Mouse (Mus musculus) ovary, adult 18-20 months (tissue): ENCODE results near the gene Glb1l3.
"Not testable (repeated sequence)": the region's sequence is repeated elsewhere in the genome, so short reads cannot be mapped to it uniquely, and the experiment has no call there.

ENCODE experiments used
- DNase-seq: peaks from one replicate; pipeline ENCODE4 v3.0.0; 2022; ENCODE audit warnings: low spot score, mixed read lengths

Gene Glb1l3

DNA sequence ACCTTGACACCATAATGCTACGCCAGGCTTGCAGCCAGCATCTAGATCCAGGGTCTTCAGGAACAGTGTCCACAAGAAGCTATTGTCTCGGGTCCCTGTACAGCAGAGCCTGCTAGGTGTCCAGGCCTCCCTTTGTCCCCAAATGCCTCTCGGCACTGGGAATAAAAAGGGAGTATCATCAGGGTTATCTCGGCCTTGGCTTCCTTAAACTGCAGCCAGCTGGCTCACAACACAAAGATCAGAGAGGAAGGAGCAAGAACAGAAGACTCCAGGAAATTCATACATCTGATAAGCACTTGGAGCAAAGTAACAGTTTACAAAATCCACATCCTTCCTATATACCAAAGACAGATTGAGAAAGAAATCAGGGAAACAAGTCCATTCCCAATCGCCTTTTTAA, at the start of gene Glb1l3:
Glb1l3 (minus strand) TSS at position 140 of the 400 bp plus-strand sequence.
- peak; percentile 6 for DNase-seq

DNA sequence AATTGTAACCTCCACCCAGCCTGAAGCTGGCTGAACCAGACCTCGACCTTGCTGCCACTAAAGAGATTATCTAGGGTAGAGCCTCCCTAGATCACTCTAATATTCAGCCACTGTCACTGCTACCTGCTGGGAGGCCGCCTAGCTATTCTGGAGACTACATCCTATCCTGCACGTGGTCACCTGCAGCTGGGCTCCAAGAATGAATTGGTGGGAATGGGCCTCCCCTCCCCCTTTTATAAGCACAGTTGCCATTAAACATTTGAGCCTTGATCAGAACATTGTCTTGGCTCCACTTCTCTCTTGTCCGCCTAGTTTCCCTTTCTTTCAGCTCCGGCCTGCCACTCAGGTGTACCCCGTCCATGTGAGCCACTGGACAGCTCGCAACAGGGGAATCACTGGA, 9.2 kb upstream of the Glb1l3 start:
- not testable (repeated sequence) for DNase-seq

DNA sequence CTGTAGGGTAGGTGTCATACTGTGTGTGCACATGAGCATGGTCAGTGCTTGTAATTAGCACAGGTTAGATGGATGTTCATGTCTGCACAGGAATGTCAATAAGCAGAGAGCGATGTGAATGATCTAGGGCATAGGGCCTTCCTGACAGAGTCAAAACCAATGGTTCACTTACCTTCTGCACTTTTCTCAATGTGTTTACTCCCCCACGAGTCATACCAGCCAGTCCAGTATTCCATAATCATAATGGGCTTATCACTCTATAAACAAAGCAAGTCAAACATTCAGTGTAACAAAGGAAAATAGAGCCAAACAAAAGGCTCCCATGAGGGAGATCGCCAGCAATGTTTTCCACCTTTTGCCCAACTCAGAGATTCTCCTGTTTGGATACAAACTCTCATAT, 29.6 kb downstream of the Glb1l3 start:
- no peak for DNase-seq

DNA sequence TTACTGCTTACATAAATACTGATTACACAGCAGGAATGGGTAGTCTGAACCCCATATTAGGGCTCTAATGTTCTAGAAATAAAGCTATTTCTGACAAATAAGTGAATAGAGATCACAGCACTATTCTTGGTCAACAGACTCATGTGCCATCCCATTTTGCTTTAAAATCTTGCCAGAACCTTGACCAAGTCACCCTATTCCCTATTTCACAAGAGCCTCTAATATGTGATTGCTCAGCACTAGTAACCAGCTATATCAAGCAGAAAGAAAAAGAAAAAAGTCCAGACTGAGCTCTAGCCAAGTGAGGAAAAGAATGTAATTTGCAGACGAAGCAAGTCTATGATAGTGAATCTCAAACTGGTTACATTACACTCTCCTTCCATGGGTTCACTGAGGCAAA, 40.7 kb downstream of the Glb1l3 start:
- DNase-seq: no peak

DNA sequence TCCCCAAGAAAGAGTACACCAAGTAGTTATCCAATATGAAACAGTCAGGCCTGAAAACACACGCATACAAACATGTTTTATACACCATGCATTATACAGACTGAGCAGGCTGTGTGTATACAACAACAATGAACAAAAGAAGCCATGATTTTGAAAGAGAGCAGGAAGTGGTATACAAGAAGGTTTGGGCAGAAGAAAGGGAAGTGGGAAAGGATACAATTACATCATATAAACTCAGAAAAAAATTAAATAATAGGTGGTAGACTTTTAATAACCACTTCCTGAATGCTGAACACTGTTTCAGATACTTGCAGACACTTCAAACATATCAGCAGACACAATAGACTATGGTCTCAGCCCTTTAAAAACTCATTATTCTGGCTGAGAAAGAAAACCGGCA, 52.0 kb downstream of the Glb1l3 start:
- DNase-seq: no peak

DNA sequence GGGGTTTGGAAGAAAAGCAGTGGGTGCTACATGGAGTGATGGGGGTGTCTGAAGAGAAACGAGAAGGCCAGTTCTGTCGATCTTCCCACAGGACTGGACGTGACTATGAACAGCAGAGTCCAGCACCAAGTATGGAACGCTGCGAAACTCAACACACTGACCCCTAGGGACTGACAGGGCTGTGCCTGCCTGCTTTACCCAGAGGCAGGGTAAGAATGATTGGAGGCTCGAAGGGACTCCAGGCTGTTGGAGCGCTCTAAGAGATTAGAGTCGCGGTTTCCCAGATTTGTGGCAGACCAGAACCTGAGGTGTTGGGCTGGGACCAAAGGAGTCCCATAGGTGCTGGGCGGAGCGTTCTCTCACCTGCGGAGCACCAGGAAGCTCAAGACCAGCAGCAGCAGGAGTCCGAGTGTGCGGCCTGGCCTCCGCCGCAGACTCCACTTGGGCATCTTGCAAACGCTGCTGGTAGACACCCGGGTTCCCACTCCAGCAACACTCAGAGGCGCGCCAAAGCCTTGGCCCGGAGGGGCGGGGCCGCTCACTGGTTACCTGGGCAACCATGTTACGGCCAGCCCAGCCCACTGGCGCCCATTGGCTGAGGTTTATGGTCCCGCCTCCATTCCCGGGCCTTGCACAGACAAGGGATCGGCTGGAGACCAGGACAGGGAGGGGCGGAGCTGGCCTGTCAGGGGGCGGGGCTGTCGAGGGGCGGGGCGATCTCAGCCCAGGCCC, 54.6 kb downstream of the Glb1l3 start, which contains the start of gene Glb1l2:
Glb1l2 (minus strand) TSS at position 534 of the 732 bp plus-strand sequence.
- DNase-seq: peak; percentile 95

DNA sequence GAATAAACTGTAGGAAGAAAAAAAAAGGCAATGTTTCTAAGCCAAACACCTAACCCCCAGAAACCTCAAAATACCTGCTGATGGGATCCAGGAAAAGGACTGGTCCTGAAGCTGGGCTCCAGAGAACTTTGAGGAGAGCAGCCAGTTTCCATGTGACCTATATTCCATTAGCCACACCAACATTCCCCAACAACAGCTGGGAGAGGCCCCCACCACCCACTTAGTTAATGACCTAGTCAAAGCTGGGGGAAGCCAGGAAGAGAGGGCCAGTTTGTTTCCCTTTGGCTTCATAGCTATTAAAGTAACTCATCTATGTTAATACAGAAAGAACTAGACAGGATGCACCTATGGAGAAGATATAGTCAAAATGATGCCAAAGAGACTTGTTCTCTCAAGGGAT, 56.4 kb downstream of the Glb1l3 start:
- no peak for DNase-seq

DNA sequence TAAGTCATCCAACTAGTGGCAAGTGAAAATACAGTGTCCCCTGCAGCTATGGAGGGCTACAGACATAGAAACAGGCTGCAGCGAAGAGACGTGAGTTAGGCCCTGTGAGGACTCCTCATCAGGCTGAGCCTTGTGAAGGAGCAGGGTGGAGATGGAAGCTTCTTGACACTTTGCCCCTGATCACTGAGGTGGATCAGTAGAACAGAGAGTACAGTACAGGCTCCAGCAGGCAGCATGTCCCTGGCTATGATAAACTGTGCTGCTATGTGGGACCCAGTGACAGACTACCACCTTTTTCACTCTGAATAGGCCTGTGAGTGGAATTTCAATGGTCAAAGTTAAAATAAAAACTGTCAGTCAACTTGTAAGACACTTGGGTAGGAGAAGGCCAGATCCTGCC, 60.3 kb downstream of the Glb1l3 start:
- DNase-seq: no peak

DNA sequence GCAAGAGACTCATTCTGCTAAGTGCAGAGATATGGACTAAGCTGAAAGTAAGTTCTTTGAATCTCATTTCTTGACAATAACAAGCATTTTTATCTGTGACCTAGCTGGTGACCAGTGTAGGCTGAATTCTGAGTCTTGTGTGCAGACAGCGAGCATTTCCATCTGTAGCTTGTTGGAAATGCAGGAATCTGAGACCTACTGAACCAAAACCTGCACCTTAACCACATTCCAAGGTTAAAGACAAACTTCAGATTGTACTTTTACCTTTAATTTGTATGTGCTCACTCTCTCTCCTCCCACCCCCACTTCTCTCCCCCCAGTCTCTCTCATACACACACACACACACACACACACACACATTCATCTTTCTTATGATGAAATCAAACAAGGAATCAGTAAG, 62.0 kb downstream of the Glb1l3 start:
- DNase-seq: no peak

DNA sequence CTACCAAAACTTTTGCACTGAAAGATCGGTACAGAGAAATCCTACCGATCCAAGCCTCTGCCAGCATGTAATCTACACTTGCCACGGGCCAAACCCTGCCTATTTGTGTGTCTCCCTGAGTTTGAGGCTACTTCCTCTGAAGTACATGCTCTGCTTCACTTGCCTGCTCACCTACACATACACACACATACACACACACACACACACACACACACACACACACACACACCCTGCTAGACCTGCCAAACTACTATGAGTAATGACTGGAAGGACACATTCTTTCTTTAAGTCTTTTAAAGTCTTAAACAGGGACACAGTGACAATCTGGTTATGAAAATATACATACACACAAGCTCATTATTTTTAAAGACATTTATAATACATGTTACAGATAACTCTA, 62.5 kb downstream of the Glb1l3 start:
- DNase-seq: no peak

DNA sequence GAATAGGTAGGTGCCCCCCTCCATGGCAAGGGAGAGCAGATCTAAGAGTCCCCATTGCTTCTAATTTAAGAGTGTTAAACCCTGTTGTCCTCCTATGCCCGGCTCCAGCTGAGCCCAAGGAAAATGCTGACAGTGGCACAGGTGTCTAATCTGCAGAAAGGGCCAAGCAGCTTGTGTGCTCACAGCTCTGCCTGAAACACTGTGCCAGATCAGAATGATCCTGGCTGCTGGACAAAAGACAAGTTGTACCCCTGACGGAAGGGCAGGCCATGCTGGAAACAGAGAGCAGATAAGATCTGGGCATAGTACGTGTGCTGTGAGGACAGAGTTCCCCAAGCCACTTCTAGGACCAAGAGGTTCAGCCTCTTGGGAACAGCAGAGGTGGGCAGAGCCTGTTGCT, 67.9 kb downstream of the Glb1l3 start:
- no peak for DNase-seq

DNA sequence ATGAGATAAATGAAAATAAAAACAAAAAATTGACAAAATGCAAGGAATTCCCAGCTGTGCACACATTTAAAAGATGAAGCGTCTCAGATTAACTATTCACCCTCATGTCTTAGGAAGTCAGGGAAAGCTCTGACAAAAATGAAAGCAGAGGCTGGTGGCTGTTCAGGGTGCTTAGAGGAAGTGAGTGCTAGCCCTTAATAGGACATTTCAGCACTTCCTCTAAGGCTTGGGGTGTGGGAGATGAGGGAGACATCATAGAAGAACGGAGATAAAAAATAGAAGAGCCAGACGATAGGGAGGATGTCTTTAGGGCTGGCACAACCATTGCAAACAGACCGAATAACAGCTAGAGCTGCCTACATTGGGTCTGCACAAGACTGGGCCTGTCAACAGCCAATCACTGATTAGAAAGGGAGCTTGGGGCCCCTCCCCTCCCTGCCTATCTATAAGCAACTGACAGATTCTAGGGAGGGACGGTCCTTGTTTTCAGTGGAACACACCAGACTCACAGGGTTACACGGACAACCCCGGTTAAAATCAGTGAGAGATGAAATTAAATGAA, 77.2 kb downstream of the Glb1l3 start:
- no peak for DNase-seq

DNA sequence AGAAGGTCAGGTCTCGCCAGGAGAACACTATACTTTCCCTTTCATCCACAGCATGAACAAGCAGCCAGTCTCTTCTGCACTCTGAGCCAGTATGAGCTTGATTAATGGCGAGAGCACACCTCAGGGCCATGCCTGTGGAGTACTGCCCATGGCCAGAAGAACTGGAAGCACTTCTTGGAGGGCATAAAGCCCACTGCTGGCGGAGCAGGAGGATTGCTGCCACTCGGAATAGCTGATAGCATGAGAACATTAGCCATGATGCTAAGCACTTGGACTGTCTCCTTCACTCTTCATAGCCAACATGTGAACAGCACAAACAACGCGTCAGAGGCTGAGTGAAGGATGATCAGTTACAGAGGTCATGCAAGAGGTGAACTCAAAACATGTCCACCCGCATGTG, 82.3 kb downstream of the Glb1l3 start:
- no peak for DNase-seq

DNA sequence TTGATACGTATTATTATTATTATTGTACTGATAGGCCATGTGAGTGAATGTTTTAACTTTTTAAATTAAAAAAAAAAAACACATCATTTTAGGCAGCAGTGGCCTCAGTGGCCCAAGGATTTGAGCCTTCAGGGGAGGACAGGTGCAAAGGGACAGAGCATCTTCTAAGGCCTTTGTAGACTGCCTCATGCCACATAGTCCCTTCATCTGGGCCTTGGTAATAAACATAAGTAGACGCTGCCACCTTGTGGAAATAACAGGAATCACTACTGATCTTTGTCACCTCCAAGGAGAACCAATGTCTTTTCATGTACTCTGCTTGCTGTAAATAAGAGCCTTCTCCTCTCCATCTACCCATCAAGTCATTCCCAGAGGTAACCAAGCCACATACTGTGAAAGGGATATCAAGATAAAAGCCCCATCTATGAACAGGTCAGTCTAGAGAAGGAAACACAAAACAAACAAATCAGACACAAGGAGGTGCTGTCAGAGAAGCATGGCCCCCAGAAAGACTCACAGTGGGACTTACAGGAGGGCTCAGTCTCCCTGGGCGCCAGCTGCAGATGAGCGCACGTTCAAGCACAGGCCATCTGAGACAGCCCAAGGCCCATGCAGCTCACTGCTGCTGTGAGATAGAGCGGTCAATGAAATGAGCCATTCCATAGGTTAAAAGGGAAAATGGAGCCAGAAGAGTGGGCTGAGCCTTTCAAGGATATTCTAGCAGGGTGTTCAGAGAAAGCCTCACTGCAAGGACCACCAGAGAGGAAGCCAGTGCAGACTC, 84.4 kb downstream of the Glb1l3 start:
- no peak for DNase-seq

DNA sequence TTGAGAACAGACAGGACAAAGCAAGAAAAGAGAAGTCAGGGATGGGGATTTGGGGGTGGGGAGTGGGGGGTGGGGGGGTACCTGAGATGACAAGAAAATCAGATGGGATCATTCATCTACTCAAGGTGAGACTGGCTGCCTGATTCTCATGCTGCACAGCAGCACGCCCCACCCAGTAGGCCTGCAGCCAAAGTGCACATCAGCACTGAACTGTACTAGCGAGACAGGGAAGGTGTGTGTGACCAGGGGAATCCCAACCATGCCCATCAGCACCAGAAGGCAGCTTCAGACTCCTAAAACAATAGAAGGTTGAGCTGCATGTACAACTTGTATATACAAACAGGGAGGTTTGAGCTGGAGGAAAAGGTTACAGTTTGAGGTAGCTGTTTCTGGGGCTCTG, 85.0 kb downstream of the Glb1l3 start:
- no peak for DNase-seq

DNA sequence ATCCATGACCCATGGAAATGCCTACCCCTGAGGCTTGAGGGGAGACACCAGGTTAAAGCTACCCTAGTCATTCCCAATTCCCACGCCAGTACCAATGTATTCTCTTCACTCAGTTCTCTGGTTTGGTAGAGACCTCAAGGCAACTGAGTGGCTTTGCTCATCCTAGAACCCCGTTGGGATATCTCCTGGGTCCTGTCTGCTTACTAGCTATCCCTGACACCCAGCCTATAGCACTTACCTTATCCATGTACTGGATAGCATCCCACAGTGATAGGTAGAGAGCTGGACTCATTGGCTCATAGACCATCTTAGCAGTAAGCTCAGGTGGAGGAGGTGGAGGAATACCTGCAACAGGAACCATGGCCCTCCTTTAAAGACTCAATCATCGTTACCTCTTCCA, 92.5 kb downstream of the Glb1l3 start:
- DNase-seq: no peak
